Mouse (Mus musculus) spleen, adult 2 months (tissue): ENCODE data around the gene Cap1.

ENCODE experiments used
- CTCF ChIP-seq: fragments of 200-500 bp; IDR thresholded peaks from 2 replicates; pipeline ENCODE4 v1.5.1; 2011; ENCODE audit warnings: mild to moderate bottlenecking, inconsistent platforms; ENCODE audit not compliant: insufficient read depth, insufficient read length, insufficient replicate concordance; ENCODE audit errors: extremely low read depth
- POLR2A ChIP-seq: fragments of 200-500 bp; IDR thresholded peaks from 2 replicates; pipeline ENCODE4 v1.6.1; 2011; ENCODE audit warnings: low read depth, low read length, inconsistent platforms

DNA sequence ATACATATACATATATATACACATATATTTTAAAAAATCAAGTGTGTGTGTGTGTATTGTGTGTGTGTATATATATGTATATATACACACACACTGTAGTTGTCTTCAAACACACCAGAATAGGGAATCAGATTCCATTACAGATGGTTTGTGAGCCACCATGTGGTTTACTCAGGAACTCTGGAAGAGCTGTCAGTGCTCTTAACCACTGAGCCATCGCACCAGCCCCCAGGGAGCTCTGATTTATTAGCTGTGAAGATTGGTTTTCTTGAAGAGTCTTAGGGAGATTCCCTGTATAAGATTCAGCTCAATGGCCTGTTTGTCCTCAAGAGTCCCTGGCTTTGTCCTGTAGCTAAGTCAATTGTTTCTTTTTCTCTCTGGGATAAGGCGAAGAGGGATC, 47.9 kb downstream of the Cap1 start:
- TF ChIP-seq CTCF (no peak), POLR2A (no peak)
